Mouse (Mus musculus) liver, postnatal 0 days (tissue): ENCODE results near the gene Gpcpd1.

Experiments
- CTCF ChIP-seq: sonication (generic); IDR thresholded peaks from 2 replicates; pipeline ENCODE4 v1.5.1; 2016; ENCODE audit warnings: antibody characterized with exemption, low read depth
- EP300 ChIP-seq: IDR thresholded peaks from 2 replicates; pipeline ENCODE4 v1.6.1; 2016; ENCODE audit warnings: antibody characterized with exemption, low read depth, mild to moderate bottlenecking

GRCm38 (mm10) chr2:132493184-132493583, 94.3 kb downstream of the Gpcpd1 start:
- TF ChIP-seq CTCF (no peak), EP300 (no peak)
